Mouse (Mus musculus): ENCODE data around the gene Zkscan1.
"Not testable (repeated sequence)": the region's sequence is repeated elsewhere in the genome, so short reads cannot be mapped to it uniquely, and the experiment has no call there.

Gene Zkscan1

DNA sequence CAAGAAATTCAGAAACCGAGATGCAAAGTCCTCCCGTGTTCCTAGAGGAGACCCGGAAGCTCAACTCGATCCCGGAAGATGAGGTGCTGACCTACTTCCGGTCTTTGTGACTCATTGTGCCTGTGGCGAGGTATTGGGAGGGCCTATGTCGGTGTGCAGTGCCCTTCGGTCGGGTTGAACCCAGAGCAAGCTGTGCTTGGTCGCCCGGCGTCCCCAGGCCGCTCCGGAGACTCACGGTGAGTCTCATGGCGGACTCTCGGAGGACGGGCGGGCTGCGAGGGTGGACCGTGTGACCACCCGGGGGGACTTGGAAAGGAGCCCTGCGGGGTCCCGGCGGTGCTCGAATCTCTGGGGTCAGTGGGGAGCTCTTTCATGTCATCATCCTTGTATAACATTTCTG is at the start of gene Zkscan1:
Zkscan1 (plus strand) TSS at position 89 of the 400 bp plus-strand sequence.
- peak; percentile 78 to 86 for DNase-seq (ENCODE audit: low spot score in 2 of 2)

- not testable (repeated sequence) for DNase-seq (ENCODE audit: low spot score in 2 of 2)
These were observed 32.0 kb upstream of the Zkscan1 start, which contains the start of gene Smok3c for GRCm38 (mm10) chr5:138052894-138053293. TSS of gene Smok3c (plus strand) at chr5:138053194.

DNA sequence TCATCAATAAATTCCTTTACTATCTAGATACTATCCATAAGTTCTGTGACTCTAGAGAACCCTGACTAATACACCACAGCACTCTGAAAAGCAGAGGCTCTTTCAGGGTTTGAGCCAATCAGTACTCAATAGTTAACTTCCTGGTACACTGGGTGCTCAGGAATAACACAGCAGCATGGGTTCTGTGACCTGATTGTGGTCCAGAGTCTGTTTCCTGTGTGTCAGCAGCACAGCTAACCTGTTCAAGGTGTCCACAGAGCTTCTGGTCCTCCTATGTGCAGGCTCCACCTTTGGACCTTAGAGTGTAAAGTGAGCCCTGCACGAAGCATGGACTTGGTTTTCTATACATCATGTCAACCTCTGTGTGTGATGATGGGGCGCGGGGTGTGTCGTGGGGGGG is 11.1 kb upstream of the Zkscan1 start:
- DNase-seq (ENCODE audit: low spot score in 2 of 2): no peak

GRCm38 (mm10) chr5:138075684-138076083 is 9.2 kb upstream of the Zkscan1 start:
- no peak for DNase-seq (ENCODE audit: low spot score in 2 of 2)

- no peak for DNase-seq (ENCODE audit: low spot score in 2 of 2)
These were observed 8.7 kb upstream of the Zkscan1 start for GRCm38 (mm10) chr5:138076148-138076547.

DNA sequence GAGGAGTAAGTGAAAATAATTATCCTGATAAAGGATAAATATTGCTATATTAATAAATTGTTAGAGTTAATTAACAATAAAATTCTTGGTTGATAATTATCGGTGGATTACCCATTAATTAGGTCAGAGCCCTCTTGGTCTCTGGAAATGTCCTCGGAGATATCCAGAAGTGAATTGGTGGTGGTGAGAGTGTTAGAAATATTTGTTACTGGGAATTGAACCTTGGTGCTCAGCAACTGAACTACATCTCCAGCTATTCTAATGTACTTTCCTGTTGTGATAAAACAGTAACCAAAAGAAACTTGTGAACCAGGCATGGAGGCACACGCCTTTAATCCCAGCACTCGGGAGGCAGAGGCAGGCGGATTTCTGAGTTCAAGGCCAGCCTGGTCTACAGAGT is 4.4 kb upstream of the Zkscan1 start:
- DNase-seq (ENCODE audit: low spot score in 2 of 2): no peak

GRCm38 (mm10) chr5:138081446-138081845 is 3.4 kb upstream of the Zkscan1 start:
- DNase-seq (ENCODE audit: low spot score in 2 of 2): no peak

GRCm38 (mm10) chr5:138083318-138083900 is 1.5 kb upstream of the Zkscan1 start:
- no peak for DNase-seq (ENCODE audit: low spot score in 2 of 2)

GRCm38 (mm10) chr5:138083936-138084335 is 948 bp upstream of the Zkscan1 start:
- no peak for DNase-seq (ENCODE audit: low spot score in 2 of 2)

- peak in 1 of 2 experiments; percentile 18 for DNase-seq (ENCODE audit: low spot score in 2 of 2)
These were observed 377 bp upstream of the Zkscan1 start for GRCm38 (mm10) chr5:138084507-138084906.

DNA sequence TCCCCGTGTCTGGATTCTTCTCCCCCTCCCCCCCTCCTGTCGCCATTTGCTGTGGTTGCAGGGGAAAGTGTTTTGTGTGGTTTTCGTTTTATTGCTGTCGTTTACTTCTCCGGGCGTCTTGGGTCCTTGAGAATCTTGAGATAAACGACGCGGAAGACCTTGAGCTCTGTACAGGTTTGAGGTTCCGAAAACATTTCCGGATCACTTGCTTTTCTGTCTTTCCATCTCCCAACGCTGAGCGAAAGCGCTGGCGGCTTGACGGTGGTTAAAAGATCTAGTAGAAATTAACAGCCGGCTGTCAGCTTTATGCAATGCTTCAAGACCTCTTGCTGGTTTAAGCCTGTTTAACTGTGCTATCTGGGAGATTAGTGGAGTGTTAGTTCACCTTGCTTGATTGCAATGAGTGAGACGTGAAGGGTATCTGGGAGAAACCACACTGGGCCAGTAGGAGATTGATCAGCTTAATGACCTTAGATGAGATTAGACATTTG is 582 bp downstream of the Zkscan1 start:
- peak in 1 of 2 experiments; percentile 10 for DNase-seq (ENCODE audit: low spot score in 2 of 2)

- DNase-seq (ENCODE audit: low spot score in 2 of 2): no peak
These were observed 2.0 kb downstream of the Zkscan1 start for GRCm38 (mm10) chr5:138086842-138087241.

GRCm38 (mm10) chr5:138088366-138088765 is 3.5 kb downstream of the Zkscan1 start:
- no peak for DNase-seq (ENCODE audit: low spot score in 2 of 2)

DNA sequence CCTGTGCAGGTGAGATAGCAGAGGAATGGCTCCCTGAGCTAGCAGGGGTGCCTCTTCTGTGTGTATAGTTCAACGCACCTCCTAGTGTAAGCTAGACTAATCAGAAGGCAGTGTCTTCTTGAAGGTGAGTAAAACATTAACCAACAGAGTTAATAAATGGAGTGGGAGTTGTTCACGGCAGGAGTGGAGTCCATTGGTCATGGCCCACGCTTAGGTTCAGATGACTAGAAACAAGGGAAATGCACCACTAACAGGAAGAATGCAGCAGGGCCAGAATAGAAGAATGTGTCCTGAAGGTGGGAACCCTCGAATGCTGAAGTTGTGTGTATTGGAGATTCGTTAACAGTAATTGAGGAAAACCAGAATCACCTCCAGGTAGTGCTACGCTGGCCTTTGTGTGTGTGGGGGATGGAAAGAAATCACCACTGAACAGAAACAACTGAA is 4.2 kb downstream of the Zkscan1 start:
- DNase-seq (ENCODE audit: low spot score in 2 of 2): no peak

DNA sequence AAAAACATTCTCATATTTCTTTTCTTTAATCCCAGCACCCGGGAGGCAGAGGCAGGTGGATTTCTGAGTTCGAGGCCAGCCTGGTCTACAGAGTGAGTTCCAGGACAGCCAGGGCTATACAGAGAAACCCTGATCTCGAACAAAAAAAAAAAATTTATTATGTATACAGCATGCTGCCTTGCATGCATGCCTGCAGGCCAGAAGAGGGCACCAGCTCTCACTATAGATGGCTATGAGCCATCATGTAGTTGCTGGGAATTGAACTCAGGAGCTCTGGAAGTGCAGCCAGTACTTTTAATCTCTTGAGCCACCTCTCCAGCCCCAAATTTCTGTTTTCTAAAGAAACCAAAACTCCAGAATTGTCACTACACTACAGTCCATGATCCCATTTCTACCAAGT is 5.4 kb downstream of the Zkscan1 start:
- no peak for DNase-seq (ENCODE audit: low spot score in 2 of 2)

DNA sequence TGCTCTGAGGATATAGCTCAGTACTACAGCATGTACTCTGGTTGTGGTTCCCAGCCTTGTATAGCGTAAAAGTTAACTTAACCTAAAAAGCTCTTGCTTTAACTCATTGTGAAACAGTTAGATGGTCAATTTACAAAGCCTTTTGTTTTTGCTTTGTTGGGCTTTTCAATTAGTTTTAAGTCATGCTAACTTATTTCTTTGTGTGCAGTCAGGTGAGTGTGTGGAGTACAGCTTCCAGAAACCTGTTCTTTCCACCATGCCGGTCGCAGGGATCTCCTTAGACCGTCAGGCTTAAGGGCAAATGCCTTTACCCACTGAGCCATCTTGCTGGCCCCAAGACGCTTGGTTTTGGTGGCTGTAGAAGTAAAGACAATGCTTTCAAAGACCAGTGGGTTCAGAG is 5.9 kb downstream of the Zkscan1 start:
- no peak for DNase-seq (ENCODE audit: low spot score in 2 of 2)

DNA sequence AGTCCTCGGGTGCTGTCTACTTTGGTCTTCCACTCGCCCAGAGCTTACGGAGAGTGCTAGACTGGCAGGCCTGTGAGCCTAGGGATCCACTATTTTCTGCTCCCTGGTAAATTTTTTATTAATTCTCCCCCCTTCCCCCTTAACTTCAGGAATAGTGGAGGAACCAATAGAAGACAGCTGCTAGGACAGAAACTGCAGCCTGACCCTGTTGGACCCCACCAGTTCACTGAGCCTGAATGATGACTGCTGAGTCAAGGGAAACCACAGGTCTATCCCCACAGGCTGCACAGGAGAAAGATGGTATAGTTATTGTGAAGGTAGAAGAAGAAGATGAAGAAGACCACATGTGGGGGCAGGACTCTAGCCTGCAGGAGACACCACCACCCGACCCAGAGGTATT is 7.9 kb downstream of the Zkscan1 start:
- DNase-seq (ENCODE audit: low spot score in 2 of 2): no peak

- no peak for DNase-seq (ENCODE audit: low spot score in 2 of 2)
These were observed 9.6 kb downstream of the Zkscan1 start for GRCm38 (mm10) chr5:138094474-138094873.

- no peak for DNase-seq (ENCODE audit: low spot score in 2 of 2)
These were observed 20.1 kb downstream of the Zkscan1 start for GRCm38 (mm10) chr5:138104976-138105375.

DNA sequence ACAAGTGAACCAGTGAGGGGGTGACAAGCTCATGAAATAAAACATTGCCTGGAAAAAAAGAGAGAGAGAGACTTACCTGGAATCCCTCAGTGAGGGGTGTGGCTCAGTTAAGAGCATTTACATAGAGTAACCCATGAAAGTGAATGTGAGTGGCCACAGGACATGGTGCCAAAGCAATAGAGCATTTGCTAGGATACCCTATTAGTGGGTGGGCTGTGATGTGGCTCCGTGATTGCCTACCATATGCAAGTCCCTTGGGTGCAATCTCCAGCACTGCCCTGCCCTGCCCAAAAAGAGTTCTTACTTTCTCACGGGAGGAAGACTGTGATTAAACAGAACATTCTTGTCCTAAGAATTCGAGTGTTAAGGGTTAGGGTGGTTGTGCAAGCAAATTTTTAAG is 22.2 kb downstream of the Zkscan1 start:
- no peak for DNase-seq (ENCODE audit: low spot score in 2 of 2)

- DNase-seq (ENCODE audit: low spot score in 2 of 2): not testable (repeated sequence)
These were observed 25.0 kb downstream of the Zkscan1 start for GRCm38 (mm10) chr5:138109847-138110396.

DNA sequence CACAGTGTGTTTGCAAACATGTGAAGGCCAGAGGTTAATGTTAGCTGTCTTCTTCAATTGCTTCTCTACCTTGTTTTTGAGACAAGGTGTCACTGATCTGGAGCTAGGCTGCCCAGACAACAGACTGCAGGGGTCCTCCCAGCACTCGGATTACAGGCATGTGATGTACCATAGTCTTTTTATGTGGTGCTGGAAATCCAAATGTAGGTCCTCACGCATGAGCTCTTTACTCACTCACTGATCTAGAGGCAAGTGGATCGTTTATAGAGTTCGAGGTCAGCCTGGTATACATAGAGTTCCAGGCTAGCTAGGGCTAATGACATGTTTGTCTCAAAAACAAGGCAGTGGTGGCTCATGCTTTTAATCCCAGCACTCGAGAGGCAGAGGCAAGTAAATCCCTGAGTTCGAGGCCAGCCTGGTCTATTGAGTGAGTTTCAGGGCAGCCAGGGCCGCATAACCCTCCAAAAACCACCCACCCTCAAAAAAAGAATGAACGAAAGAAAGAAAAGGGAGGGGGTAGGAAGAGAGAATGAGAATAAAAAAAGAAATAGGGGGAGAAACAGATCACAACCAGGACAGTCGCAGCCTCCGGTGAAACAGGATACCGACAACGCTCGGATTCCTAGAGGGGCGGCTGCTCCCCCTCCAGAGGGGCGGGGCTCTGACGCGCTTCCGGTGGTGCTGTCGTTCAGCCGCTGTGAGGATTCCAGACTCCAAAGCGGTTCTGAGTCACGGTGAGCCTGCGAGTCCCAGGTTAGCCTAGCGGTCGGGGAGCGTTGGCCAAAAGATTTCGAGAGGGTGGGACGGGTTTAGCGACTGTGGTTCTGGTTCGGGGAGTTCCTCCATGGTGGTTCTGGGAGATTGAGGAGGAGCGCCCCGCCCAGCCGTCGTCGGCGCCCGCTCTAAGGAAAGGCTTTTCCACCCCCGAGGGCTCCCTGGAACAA is 31.6 kb downstream of the Zkscan1 start, which contains the start of gene Zscan21:
Zscan21 (plus strand) TSS at position 649 of the 944 bp plus-strand sequence.
- peak; percentile 81 to 86 for DNase-seq (ENCODE audit: low spot score in 2 of 2)
